Mouse (Mus musculus) embryonic fibroblast, embryonic 13.5 days (primary cell): ENCODE results near the gene Klhl3.

Experiments
- CTCF ChIP-seq: IDR thresholded peaks from 2 replicates; pipeline ENCODE4 v1.5.1; 2011; ENCODE audit warnings: mild to moderate bottlenecking, control low read depth, low read length, moderate library complexity, borderline replicate concordance; ENCODE audit not compliant: insufficient read depth
- POLR2A ChIP-seq: IDR thresholded peaks from 2 replicates; pipeline ENCODE4 v1.6.1; 2011; ENCODE audit warnings: low read depth, mild to moderate bottlenecking, control low read depth, low read length, moderate library complexity

DNA sequence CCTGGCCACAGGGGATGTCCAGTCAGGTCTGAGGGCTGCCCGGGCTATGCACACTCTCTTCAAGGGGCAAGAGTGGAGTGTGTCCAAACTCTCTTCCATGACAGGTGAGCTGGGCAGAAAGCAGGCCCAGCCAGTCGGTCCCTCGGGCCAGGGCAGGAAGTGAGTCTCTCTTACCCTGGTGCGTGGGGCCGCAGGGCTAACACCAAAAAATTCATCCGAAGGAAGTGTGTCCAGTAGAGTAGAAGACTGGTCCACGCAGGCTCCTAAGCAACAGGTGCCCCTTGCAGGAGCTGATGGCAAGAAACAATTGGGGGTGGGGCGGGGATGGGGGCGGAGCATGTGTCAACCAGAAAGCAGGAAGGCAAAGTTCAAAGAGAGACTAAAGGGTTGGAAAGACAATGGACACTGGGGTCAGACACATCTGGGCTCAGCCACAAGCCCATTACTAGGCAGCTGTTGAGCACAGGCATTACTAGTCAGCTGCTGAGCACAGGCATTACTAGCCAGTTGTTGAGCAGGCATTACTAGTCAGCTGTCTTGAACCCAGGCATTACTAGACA, 90.3 kb downstream of the Klhl3 start:
- TF ChIP-seq CTCF (no peak), POLR2A (no peak)
